Mouse (Mus musculus) liver, embryonic 15.5 days (tissue): ENCODE data around the gene Agap1. TPM values are rescaled to one million over a fixed set of nuclear protein-coding genes. Genes with fewer than 3 reads are reported as not detected.
"Not testable (repeated sequence)": the region's sequence is repeated elsewhere in the genome, so short reads cannot be mapped to it uniquely, and the experiment has no call there.

ENCODE experiments used
- ATAC-seq: fragments of 200-750 bp; cut with Nextera tagmentation; 2 replicates; pipeline ENCODE4 v1.8.0; 2017; ENCODE audit warnings: moderate number of reproducible peaks, mild to moderate bottlenecking, moderate library complexity; ENCODE audit not compliant: insufficient read depth
- H3K27ac ChIP-seq: fragments of 300-500 bp; sonication (generic); replicated peaks from 2 replicates; pipeline ENCODE4 v1.5.1; 2015; ENCODE audit warnings: mild to moderate bottlenecking, inconsistent platforms
- H3K27me3 ChIP-seq: fragments of 300-500 bp; sonication (generic); 2 replicates; pipeline ENCODE4 v1.6.1; 2015; ENCODE audit warnings: mild to moderate bottlenecking, inconsistent platforms
- H3K36me3 ChIP-seq: fragments of 300-500 bp; sonication (generic); replicated peaks from 2 replicates; pipeline ENCODE4 v1.6.1; 2015; ENCODE audit warnings: moderate library complexity, mild to moderate bottlenecking, inconsistent platforms
- H3K4me1 ChIP-seq: fragments of 300-500 bp; sonication (generic); replicated peaks from 2 replicates; pipeline ENCODE4 v1.6.1; 2015; ENCODE audit warnings: inconsistent platforms
- H3K4me2 ChIP-seq: fragments of 300-500 bp; sonication (generic); 2 replicates; pipeline ENCODE4 v1.6.1; 2015; ENCODE audit warnings: moderate library complexity, mild to moderate bottlenecking, inconsistent platforms
- H3K4me3 ChIP-seq: fragments of 300-500 bp; sonication (generic); replicated peaks from 2 replicates; pipeline ENCODE4 v1.5.1; 2015; ENCODE audit warnings: mild to moderate bottlenecking, inconsistent platforms
- H3K9ac ChIP-seq: fragments of 300-500 bp; sonication (generic); 2 replicates; pipeline ENCODE4 v1.6.1; 2015; ENCODE audit warnings: moderate library complexity, mild to moderate bottlenecking, inconsistent platforms
- H3K9me3 ChIP-seq: fragments of 300-500 bp; sonication (generic); replicated peaks from 2 replicates; pipeline ENCODE4 v1.6.1; 2016; ENCODE audit warnings: inconsistent platforms
- WGBS: fragments of 180-500 bp; shearing (Covaris S2); methylation state at CpG from one replicate; pipeline ENCODE4 v1.1.7; 2015; ENCODE audit warnings: mixed read lengths; ENCODE audit not compliant: insufficient replicate concordance; 5-methylcytosine and 5-hydroxymethylcytosine counted together
- polyA plus RNA-seq: library from polyadenylated mRNA; unstranded; fragments of >200 nt; fragmentation: Nextera tagmentation; extraction: Ambion mirVana; gene quantifications from 2 replicates; pipeline ENCODE4 v1.2.1, GENCODE M21; 2015

The Agap1 gene
- polyA plus RNA-seq, 1 experiment from 2014 or later = 1.3 TPM

DNA sequence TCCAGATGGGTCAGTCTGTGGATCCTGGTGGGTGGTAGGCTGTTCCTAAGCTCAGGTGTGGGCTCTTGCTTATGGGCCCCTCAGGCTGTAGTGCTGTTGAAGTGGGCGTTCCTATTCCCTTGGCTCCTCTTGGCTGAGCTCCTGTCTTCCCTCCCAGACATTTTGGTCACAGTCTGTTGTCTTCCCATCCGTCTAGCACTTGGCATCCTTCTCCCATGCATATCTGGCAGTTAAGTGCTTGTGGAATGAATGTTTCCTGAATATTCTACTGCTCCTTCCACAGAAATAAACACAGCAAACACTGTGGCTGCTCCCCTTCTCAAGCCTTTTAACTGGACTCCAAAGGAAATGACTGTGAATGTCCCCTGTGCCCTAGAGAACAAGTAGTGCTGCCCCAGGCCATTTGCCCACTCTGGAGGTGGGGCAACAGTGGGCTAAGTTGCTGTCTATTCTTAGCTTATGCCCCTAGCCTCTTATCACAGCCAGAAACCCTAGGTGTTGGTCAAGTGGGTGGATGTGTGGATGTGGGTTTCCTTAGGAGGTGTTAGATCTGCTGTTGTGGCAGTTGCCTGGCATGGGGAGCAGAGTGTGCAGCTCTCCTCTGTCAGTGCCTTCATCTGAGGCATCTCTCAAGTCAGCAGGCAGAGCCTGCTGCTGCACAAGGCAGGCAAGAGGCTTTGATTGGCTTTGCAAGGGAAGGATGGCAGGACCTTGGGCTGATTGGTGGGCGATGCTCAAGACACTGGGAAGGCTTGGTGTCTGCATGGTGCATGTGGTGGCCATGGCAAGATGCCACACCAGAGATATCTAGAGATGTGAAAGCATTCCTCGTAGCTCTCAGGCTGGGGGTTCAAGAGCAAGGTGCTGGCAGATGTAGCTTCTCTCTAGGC is 24.2 kb downstream of the Agap1 start:
- Histone ChIP-seq H3K4me3 (no peak overlapping the region), H3K36me3 (no peaks in the 10 kb centered on the region), H3K4me2 (no peak overlapping the region), H3K9me3 (no peaks in the 10 kb centered on the region), H3K9ac (no peak overlapping the region), H3K27ac (no peak overlapping the region), H3K27me3 (no peaks in the 10 kb centered on the region), H3K4me1 (peaks cover 13% of the 10 kb centered on the region)
- no peak for ATAC-seq
- WGBS = 44% methylated on average over 4 of the region's 4 CpGs

DNA sequence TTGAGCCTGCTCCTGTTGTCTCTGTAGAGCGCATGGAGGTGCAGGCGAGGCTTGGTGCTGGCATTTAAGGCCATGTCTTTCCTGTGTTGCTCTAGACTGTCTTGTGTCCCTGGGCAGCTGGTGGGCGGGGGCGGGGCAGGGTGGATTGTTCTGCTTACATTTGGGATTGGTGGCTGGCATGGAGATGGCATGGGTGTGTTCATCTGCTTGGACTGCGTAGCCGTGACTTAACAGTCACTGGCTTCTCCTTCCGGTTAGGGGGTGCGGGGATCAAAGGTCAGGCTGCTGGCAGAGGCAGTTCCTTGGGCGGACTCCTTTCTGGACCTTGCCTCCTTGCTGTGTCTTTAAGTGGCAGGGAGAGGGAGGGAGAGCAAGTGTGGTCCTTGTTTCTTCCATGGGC is 26.5 kb downstream of the Agap1 start:
- no peaks in the 10 kb centered on the region for H3K36me3 ChIP-seq
- H3K4me1 ChIP-seq = peaks cover 6% of the 10 kb centered on the region
- 70% methylated on average over 9 of the region's 9 CpGs for WGBS
- ATAC-seq = no peak
- no peak overlapping the region for H3K4me3 ChIP-seq
- H3K27me3 ChIP-seq = no peaks in the 10 kb centered on the region
- H3K4me2 ChIP-seq = no peak overlapping the region
- H3K9me3 ChIP-seq = no peaks in the 10 kb centered on the region
- H3K9ac ChIP-seq = no peak overlapping the region
- no peak overlapping the region for H3K27ac ChIP-seq

DNA sequence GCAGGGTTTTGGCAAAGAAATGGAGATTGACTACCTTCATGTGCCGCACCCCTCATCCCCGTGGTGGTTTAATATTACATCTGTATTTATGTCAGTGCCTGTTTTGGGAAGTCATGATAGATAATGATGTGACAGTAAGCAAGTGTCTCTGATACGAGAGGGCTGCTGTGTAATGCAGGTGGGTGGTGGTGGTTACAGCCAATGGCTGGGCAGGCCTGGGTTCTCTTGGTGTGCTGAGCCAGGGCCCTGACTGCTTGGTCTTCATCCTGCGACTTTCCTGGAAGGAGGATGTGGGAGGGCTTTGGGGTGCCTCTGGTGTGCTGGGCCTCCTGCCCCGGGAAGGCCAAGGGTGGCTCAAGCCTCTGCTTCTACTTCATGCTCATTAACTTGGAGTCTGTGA is 28.2 kb downstream of the Agap1 start:
- no peaks in the 10 kb centered on the region for H3K36me3 ChIP-seq
- no peak overlapping the region for H3K9ac ChIP-seq
- ATAC-seq = no peak
- H3K4me1 ChIP-seq = peaks cover 6% of the 10 kb centered on the region; the same call in 1 of the 2 replicates
- H3K4me3 ChIP-seq = no peak overlapping the region
- H3K9me3 ChIP-seq = no peaks in the 10 kb centered on the region
- H3K27ac ChIP-seq = no peak overlapping the region
- H3K27me3 ChIP-seq = no peaks in the 10 kb centered on the region
- WGBS = 43% methylated on average over 5 of the region's 5 CpGs
- H3K4me2 ChIP-seq = no peak overlapping the region

DNA sequence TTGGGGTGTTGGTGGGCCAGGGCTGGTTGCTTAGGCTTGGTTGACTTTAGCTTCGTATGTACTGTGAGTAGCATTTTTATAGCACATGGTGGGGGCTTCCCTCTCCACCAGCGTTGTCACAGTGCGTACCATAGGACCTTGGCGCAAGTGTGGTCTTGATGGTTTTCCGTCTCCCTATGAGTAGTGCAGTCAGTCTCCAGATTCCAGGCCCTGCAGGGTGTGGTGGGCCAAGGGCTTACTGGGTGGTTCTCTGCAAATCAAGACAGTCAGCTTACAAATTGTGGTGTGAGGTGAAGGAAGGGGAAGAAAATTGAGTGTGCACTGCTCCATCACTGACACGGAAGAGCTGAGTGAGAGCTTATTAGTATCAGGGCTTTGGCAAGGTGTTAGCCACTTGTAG is 32.3 kb downstream of the Agap1 start:
- Histone ChIP-seq H3K9ac (no peak overlapping the region), H3K4me1 (peaks cover 12% of the 10 kb centered on the region), H3K4me2 (no peak overlapping the region), H3K27ac (no peak overlapping the region), H3K27me3 (no peaks in the 10 kb centered on the region), H3K9me3 (no peaks in the 10 kb centered on the region), H3K36me3 (no peaks in the 10 kb centered on the region), H3K4me3 (no peak overlapping the region)
- no peak for ATAC-seq
- WGBS = 84% methylated on average over 6 of the region's 6 CpGs

DNA sequence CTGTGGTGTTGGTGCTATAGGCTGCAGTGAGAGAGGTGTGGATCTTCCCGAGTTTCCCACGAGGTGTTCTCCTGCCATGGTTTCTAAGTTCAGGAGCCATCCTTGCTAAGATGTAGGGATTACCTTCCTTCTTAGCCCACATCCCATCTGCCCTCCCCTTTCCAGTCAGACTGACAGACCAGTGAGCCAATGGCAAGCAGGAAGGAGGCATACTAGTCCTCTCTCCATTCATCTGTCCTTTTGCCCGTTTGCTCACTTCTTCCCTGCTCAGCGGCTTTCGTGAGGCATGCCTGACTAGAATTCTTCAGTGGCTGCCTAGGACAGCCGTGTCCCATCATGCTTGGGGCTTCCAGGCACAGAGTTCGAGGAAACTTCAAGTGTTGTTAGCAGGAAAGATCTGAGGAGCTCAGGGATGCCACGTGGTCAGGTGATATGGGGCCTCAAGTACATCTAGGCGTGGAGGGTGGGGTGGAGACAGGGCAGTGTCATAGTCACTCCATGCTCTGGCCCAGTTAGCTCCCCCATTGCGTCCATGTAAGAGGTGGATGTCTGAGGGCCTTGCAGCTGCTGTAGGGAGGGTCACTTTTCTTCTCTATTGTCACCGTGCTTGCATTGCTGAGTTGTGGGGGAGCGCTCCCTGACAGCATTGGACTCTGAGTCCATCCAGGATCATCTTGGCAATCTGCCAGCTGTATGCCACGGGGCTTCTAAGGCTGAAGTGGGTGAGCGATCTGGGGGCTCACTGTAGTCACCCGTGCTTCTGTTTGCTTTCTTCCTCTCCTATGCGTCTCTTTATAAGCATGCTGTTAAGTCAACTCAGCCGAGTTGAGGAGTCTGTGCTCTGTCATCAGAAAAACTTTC is 34.7 kb downstream of the Agap1 start:
- Histone ChIP-seq H3K4me2 (no peak overlapping the region), H3K9ac (no peak overlapping the region), H3K4me3 (no peak overlapping the region), H3K4me1 (peaks cover 10% of the 10 kb centered on the region), H3K27me3 (no peaks in the 10 kb centered on the region), H3K36me3 (no peaks in the 10 kb centered on the region), H3K27ac (no peak overlapping the region), H3K9me3 (no peaks in the 10 kb centered on the region)
- WGBS = 61% methylated on average over 17 of the region's 17 CpGs
- no peak for ATAC-seq

DNA sequence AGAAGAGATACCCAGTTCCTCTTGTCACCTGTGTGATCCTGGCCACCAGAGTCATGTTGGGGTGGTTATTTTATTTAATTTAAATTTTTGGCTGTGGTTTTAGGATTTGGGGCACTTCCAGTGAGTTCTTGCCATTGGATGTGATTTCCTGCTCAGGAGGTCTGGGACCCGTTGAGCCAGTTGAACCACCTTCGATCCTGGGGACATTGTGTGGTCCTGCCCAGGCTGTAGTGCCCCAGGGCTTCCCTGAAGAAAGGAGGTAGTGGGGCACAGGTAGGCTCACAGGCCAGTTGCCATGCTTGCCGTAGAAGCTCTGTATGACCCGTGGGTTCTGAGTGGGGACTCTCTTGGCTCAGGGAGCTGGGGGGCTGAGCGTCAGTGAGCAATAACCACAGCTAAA is 38.6 kb downstream of the Agap1 start:
- ATAC-seq = no peak
- no peak overlapping the region for H3K9ac ChIP-seq
- 75% methylated on average over 5 of the region's 5 CpGs for WGBS

DNA sequence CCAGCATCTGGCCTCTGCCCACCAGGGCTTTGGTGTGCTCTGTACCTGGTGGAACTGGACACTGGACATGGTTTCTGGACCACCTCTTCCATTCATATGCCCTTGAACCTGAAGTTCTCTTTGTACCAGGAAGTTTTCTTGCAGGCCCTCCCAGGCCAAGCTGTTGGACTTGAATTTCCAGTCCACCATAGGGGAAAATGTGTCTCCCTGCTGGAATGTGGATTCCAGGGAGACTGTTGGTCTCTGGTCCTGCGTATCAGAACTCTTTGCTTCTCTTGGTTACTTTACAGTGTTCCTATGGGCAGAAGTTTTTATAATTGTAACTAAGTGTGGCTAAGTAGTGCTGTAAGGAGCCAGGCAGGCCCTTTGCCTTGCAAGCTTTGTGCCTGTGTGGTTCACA is 40.2 kb downstream of the Agap1 start:
- WGBS = 79% methylated on average over 1 of the region's 1 CpGs
- no peaks in the 10 kb centered on the region for H3K27me3 ChIP-seq
- ATAC-seq = no peak

More for the DNA sequence above, 38.6 kb downstream of the Agap1 start:
- Histone ChIP-seq H3K4me3 (no peak overlapping the region), H3K4me1 (peaks cover 20% of the 10 kb centered on the region), H3K27me3 (no peaks in the 10 kb centered on the region), H3K27ac (no peak overlapping the region), H3K4me2 (no peak overlapping the region), H3K36me3 (no peaks in the 10 kb centered on the region), H3K9me3 (no peaks in the 10 kb centered on the region)

DNA sequence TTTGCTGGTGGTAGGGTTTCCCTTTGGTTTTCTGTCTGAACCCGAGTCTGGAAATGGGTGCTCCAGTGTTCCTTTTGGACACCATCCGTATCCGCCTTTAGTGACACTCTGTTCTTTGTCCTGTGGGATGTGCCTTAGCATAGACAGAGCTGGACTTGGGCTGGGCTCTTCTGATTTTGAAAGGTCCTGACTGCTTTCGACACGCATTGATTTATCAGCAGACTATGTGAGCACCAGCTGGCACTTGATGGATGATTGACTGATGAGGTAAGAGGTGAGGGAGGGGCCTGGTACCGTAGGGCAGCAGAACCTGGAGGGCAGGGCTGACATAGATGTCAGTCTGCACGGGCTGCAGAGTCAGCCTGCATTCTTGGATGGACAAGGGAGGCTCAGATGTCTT is 41.6 kb downstream of the Agap1 start:
- WGBS = 59% methylated on average over 7 of the region's 7 CpGs

More for the DNA sequence above, 40.2 kb downstream of the Agap1 start:
- Histone ChIP-seq H3K4me3 (no peak overlapping the region), H3K27ac (no peak overlapping the region), H3K9ac (no peak overlapping the region), H3K36me3 (no peaks in the 10 kb centered on the region), H3K4me2 (no peak overlapping the region), H3K9me3 (no peaks in the 10 kb centered on the region), H3K4me1 (0 out of 2 replicates have a peak, but pooled peaks cover 11% of the 10 kb centered on the region)

DNA sequence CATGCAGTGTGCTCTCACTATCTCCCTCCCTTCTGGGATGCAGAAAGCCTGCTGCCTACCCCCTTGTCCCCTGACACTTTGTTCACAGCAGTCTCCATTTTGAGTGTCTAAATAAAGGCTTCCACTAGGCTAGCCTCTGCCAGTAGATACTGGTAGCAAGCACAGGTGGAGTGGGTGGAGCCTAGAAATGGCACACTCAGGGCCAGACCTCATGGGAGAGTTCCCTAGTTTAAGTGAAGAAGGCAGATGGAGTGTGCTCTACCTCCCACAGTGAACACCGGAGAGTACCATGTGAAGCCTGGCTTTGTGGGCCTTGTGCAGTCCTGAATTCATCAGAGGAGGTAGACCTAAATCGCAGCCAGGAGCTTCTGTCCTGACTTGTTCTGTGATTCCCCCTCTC is 46.3 kb downstream of the Agap1 start:
- Histone ChIP-seq H3K4me2 (no peak overlapping the region), H3K4me3 (no peak overlapping the region), H3K4me1 (0 out of 2 replicates have a peak, but pooled peaks cover 2% of the 10 kb centered on the region), H3K36me3 (no peaks in the 10 kb centered on the region), H3K27me3 (no peaks in the 10 kb centered on the region), H3K27ac (no peak overlapping the region), H3K9me3 (no peaks in the 10 kb centered on the region), H3K9ac (no peak overlapping the region)
- ATAC-seq = no peak
- 66% methylated on average over 2 of the region's 2 CpGs for WGBS

More for the DNA sequence above, 41.6 kb downstream of the Agap1 start:
- H3K4me3 ChIP-seq = no peak overlapping the region
- H3K9ac ChIP-seq = no peak overlapping the region
- no peak overlapping the region for H3K4me2 ChIP-seq
- no peaks in the 10 kb centered on the region for H3K27me3 ChIP-seq
- 0 out of 2 replicates have a peak, but pooled peaks cover 11% of the 10 kb centered on the region for H3K4me1 ChIP-seq
- H3K27ac ChIP-seq = no peak overlapping the region
- no peaks in the 10 kb centered on the region for H3K36me3 ChIP-seq
- no peak; the same call in 1 of the 2 replicates for ATAC-seq
- H3K9me3 ChIP-seq = no peaks in the 10 kb centered on the region

DNA sequence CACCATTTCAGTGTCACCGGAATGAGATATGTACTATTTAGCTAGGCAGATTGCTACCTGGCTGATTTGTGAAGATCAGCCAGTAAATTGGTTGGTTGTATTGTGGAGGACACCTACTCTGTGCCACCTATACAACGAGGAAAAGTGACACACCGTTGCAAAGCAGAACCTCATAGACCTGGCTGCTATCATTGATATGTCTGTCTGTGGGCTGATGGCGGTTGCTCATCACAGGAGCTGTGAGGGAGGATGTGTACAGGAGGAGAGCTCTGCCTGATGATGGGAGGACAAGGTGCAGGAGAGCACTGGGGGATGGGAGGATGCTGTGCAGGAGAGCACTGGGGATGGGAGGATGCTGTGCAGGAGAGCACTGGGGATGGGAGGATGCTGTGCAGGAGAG is 46.7 kb downstream of the Agap1 start:
- H3K9me3 ChIP-seq = no peaks in the 10 kb centered on the region
- no peak overlapping the region for H3K9ac ChIP-seq
- no peaks in the 10 kb centered on the region for H3K36me3 ChIP-seq
- WGBS = 62% methylated on average over 4 of the region's 4 CpGs
- no peaks in the 10 kb centered on the region for H3K27me3 ChIP-seq
- H3K4me2 ChIP-seq = no peak overlapping the region
- H3K4me1 ChIP-seq = no peaks in the 10 kb centered on the region
- no peak overlapping the region for H3K4me3 ChIP-seq
- no peak for ATAC-seq
- no peak overlapping the region for H3K27ac ChIP-seq

DNA sequence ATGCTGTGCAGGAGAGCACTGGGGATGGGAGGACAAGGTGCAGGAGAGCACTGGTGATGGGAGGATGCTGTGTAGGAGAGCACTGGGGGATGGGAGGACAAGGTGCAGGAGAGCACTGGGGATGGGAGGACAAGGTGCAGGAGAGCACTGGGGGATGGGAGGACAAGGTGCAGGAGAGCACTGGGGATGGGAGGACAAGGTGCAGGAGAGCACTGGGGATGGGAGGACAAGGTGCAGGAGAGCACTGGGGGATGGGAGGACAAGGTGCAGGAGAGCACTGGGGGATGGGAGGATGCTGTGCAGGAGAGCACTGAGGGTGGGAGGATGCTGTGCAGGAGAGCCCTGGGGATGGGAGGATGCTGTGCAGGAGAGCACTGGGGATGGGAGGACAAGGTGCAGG is 47.3 kb downstream of the Agap1 start:
- H3K4me1 ChIP-seq, H3K9ac ChIP-seq, H3K9me3 ChIP-seq, H3K36me3 ChIP-seq, H3K4me3 ChIP-seq, H3K27ac ChIP-seq, ATAC-seq, H3K4me2 ChIP-seq, H3K27me3 ChIP-seq: not testable (repeated sequence)
